Mouse (Mus musculus) layer of hippocampus, postnatal 25 days (tissue): ENCODE data around the gene Gm1604a. TPM values are rescaled to one million over a fixed set of nuclear protein-coding genes. Genes with fewer than 3 reads are reported as not detected.
A peak's percentile ranks its signal among the peaks of the same experiment; 100 is the strongest.
"Not testable (repeated sequence)": the region's sequence is repeated elsewhere in the genome, so short reads cannot be mapped to it uniquely, and the experiment has no call there.

Source experiments
- DNase-seq, 2 experiments: peaks; one replicate each; pipeline ENCODE4 v3.0.0; 2022; ENCODE audit warnings: mixed read lengths in 2 of 2, low spot score in 1 of 2; ENCODE audit errors: extremely low spot score in 1 of 2
- total RNA-seq, 2 experiments: library from RNA; stranded (reverse); gene quantifications; 2 replicates each; pipeline ENCODE4 v1.2.3; 2021

Gm1604a gene
- total RNA-seq, 2 experiments from 2014 or later = 0.49 to 0.77 TPM

DNA sequence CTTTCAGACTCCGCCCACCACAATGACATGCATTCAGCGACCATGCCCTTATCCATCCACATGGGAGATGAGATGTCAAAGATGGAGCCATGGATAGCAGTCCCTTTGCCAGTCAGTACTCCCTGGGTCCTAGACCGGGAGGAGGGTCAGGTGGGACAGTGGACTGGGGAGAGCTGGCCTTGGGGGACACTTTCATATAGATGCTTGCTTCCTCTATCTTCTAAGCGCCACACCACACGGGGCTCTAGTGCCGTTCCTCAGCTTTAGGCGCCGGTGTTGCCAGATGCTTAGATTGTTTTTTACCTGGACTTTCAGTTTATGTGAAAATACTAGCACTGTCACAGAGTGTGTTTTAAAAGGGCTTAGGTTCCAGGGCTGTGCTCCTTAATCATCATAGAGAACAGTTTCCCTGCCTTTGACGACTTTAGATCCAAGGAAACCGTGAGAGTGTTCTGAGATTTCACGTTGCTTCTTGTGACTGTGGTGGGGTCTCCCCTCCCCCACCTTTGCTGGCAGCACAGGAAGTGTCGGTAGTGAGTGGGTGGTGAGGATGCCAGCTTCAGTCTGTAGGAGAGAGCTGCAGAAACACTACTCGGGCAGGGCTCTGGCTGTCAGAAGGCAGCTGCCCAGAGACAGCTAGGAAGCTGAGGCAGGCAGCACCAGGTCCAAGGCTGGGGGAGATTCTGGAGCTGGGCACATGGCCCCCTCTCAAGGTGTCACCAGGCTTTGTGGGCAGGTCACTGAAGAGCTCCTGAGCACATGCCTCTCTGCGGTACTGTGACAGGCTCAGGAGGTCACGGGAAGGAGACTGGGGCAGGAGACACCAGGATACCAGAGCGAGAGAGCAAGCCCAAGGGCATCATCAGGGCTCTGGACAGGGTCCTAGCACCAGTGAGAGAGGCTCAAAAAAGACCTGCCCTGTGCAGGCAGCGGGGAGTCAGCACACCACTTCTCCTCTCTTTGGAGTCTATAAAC, 8.1 kb downstream of the Gm1604a start:
- not testable (repeated sequence) for DNase-seq

- DNase-seq = not testable (repeated sequence)
Measured at GRCm38 (mm10) chr17:7068997-7069539, 43.7 kb downstream of the Gm1604a start.

GRCm38 (mm10) chr17:7069561-7070240, 44.3 kb downstream of the Gm1604a start:
- not testable (repeated sequence) for DNase-seq

- peak in 1 of 2 experiments; percentile 45 for DNase-seq
Measured at GRCm38 (mm10) chr17:7074494-7074893, 49.1 kb downstream of the Gm1604a start.

DNA sequence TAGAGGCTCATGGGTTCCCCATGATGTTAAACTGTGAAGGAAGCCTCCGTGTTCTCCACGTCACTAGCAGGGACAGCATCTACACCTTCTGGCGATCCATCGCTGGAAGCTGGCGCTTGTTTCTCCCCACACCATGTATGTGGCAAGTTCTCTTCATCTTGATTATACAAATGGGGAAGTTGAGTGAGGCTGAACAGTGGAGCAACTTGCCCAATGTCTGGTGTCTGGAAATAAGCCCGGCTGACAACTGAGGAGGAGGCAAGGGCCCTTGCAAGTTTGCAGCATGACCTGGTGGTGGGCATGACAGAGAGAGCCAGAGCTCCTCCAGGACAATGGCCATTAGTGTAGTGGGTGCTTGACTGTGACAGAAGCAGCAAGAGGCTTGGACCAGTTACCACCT, 50.2 kb downstream of the Gm1604a start:
- not testable (repeated sequence) for DNase-seq

DNA sequence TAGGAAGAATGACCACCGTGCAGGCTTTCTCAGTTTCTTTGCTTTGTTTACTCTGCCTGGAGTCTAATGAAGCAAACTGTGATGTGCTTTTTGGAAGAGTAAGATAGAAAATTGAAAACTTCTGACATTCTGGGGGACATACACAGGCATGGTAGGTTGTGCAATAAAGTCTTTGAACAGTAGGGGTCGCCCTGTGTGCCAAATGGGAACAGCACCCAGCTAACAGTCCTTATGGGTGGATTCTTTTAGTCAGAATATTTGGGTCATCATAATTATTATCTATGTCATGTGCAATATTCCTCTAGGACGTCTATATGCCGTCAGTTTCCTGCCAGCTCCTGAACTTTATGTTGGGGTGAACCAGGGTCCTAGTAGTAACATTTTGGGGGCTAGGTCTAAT, 54.2 kb downstream of the Gm1604a start:
- peak in 1 of 2 experiments; percentile 84 for DNase-seq

DNA sequence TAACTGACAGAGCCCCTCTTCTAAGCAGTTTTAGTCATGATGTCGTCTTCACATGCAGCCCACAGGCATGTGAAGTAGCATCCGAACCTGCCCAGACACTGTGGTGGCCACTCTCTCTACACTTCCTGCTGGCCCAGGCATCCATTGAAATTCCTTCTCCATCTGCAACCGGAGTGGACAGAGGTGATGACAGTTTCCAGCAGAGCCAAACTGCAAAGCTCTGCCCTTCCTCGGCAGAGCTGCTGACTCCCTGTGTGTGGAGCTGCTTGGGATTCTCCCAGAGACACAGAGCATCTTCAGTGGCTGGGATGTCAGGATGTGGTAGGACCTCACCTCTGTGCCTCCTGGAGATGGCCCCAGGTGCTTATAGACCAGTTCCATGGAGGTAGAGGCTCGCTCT, 59.2 kb downstream of the Gm1604a start:
- DNase-seq = not testable (repeated sequence)

DNA sequence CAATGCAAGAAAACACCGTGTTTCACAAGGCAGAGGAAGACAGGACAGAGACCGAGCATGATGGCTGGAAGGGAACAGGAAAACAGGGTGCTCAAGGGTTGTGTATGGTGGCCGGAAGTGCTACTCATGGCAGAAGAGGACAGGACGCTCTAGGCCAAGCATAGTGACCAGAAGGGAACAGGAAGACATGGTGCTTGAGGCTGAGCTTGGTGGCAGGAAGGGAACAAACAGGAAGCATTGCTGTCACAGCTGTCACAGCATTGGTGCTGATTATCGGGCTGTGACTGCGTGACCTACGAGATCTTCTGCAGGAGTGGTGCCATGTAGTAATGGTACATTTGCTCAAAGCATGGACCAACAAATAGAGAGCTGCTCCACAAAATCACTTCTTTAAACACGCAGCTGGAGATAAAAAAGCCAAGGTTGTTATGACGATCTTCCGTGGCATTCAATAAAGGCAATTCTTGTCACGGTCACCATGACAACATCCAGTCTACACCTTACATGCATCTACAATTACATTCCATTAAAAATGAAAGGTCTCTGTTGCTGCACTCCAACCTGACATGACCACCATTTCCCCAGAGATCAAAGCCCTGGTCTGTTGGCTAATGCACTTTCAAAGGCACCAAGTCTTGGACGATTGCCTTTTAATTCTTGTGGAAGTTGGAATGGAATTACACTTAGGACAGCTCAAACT, 60.3 kb downstream of the Gm1604a start:
- not testable (repeated sequence) for DNase-seq

DNA sequence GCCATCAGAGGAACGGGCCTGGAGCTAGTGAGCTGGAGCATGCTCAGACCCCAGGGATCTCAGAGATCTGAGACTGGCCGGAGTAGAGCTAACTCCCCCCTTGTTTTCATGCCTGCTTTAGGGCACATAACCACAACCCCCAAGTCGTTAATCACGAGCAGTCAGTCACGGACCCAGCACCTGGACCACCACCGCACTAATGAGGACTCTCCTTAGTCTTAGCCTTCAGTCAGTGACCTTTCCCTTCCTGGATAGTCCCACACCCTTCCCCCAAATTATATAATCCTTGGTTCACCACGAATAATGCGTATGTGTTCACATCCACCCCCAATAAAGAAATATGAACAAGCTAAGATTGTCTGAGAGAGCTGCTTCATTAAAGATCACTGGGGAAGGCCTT, 61.5 kb downstream of the Gm1604a start:
- DNase-seq = not testable (repeated sequence)

DNA sequence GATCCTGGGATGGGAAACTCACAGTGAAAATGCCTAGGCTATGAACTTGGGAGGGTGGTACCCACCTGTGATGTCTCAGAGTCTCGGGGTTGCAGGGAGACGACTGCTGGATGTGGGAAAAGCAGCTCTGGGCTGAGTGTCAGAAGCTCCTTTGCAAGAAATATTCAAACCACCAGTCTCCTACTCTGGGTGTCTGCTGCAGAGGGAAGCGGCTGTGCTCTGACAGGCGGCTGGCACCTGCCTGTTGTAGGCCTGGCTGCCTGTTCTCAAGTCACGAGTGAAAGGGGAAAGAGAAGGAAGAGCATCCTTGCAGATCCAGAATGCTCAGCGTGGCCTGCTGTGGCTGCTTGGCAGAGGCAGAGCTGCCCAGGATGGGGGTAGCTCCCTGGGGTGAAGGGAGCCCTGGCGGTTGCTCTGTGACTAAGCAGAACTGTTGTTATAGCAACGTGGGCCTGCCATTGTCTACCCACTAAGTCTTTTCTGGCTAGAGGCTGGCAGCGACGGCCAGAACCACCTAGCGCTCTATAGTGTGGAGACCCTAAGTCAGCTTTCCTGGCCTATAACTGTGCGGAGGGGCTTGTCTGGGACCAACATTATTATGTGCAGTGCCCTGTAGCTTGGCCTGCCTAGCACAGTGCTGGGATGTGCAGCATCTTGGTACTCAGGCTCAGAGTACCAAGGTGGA, 72.6 kb downstream of the Gm1604a start:
- DNase-seq = not testable (repeated sequence)

DNA sequence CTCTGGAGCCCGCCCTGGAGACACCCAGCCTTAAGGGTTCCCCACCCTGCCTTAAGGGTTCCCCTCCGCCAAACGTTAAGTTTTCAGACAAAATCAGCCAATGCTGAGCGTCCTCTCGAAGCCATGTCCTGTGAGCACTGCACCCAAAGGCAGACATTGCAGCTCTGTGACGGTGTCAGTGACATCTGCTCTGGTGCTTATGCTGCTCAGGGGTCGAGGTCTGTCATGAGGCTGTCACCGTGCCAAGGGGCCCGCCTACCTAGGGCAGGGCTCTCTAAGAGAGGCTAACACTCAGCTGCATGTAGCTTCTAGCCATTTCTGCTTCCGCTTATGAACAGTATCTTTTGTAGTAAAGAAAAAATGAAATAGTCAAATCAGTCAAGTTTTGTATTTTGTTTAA, 73.7 kb downstream of the Gm1604a start:
- not testable (repeated sequence) for DNase-seq

DNA sequence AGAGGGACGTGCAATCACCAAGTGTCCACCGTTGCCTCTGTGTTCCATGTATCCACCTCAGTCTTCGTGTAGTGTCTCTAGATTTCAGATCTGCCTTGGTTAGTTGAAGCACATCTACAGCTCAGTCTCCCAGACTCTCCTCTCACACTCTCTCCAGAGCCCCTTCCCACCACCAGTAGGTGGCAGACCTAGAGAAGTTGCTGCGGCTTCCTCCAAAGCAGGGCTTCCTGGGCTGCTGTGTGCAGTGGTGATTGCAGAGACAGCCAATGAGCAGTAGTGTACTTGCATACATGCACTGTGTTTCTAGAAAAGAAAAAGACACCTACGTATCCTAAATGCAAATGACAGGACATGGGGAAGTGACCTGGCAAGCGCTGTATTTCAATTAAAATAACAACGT, 77.6 kb downstream of the Gm1604a start:
- not testable (repeated sequence) for DNase-seq

GRCm38 (mm10) chr17:7111658-7112057, 86.3 kb downstream of the Gm1604a start:
- not testable (repeated sequence) for DNase-seq

DNA sequence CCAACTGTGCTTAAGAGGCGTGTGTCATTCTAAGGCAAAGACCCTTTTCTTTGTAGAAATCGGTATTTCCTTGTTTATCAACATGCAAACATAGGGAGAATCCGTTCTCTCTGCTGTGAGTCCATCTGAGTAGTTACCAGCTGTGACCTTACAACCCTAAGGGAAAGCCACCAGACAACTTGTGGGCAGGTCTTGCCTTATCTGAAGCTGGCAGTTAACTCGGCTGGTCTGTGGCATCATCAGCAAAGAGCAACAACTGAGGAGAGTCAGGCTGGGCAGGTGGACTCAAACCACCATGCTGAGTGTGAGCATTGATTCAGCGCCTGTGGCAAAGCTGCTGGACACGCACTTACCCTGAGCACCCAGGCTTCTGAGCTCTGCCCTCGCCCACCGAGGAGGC, 90.9 kb downstream of the Gm1604a start:
- not testable (repeated sequence) for DNase-seq

DNA sequence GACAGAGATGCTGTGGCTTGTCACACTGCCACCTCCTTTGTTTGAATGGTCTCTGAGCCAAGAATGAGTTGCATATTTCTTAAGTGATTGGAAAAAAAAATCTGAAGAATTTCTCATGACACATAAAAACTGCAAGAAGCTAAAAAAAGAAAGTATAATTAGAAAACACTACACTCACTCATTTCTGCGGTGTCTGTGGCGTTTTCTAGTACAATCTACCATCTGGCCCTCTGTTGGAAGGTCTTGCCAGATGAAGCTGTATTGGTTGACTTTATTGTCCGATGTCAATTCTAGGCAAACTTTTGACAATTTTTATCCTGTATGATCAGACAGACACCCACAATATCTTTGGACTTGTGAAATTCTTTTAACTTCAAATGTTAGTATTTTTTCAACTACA, 95.5 kb downstream of the Gm1604a start:
- DNase-seq = not testable (repeated sequence)

DNA sequence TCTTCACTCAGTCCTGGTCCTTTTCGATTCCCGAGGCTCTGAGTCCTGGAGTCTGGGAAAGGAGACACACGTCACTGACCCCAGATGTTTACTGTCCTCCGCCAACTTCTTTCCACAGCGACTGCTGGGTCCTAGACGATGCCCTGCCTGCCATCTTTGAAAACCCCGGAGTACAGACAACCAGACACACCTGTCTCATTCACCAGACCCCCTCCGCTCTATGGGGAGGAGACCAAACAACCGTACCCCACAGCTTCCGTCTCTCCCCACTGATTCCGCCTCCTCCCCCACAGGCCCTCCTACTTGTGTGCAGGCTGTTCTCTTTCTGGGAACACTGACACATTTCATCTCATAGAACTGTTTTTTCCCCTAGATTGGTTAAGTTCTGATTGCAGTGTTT, 97.2 kb downstream of the Gm1604a start:
- not testable (repeated sequence) for DNase-seq

DNA sequence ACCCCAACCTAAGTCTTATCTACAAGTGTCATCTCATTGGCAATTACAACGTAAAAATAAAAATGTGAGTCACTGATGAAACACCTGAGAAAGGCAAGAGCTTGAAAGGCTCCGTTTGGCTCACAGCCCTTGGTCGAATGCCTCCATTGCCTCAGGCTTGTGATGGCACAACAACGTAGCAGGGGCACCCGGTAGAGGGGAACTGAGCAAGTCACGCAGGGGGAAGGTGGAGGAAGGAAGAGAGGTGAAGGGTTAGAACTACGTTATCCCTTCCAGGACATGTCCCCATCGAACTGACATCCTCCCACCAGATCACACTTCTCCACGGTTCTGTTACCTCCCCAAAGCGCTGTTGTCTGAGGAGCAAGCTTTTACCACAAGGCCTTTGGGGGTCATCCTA, 101.1 kb downstream of the Gm1604a start:
- not testable (repeated sequence) for DNase-seq

- DNase-seq = not testable (repeated sequence)
Measured at GRCm38 (mm10) chr17:7134002-7134401, 108.6 kb downstream of the Gm1604a start.

GRCm38 (mm10) chr17:7135277-7135676, 109.9 kb downstream of the Gm1604a start:
- DNase-seq = not testable (repeated sequence)
